Mouse (Mus musculus) intestine, embryonic 15.5 days (tissue): ENCODE data around the gene Lmbr1l. TPM values are rescaled to one million over a fixed set of nuclear protein-coding genes. Genes with fewer than 3 reads are reported as not detected.

Experiments
- ATAC-seq: fragments of 200-750 bp; cut with Nextera tagmentation; 2 replicates; pipeline ENCODE4 v1.8.0; 2017; ENCODE audit warnings: moderate TSS enrichment, moderate library complexity
- H3K27ac ChIP-seq: fragments of 300-500 bp; sonication (generic); 2 replicates; pipeline ENCODE4 v1.5.1; 2015; ENCODE audit warnings: mild to moderate bottlenecking, inconsistent platforms
- H3K27me3 ChIP-seq: fragments of 300-500 bp; sonication (generic); replicated peaks from 2 replicates; pipeline ENCODE4 v1.6.1; 2015; ENCODE audit warnings: inconsistent platforms
- H3K36me3 ChIP-seq: fragments of 300-500 bp; sonication (generic); 2 replicates; pipeline ENCODE4 v1.6.1; 2015; ENCODE audit warnings: inconsistent platforms
- H3K4me1 ChIP-seq: fragments of 300-500 bp; sonication (generic); replicated peaks from 2 replicates; pipeline ENCODE4 v1.6.1; 2015; ENCODE audit warnings: inconsistent platforms
- H3K4me2 ChIP-seq: fragments of 300-500 bp; sonication (generic); replicated peaks from 2 replicates; pipeline ENCODE4 v1.6.1; 2015; ENCODE audit warnings: mild to moderate bottlenecking, inconsistent platforms
- H3K4me3 ChIP-seq: fragments of 300-500 bp; sonication (generic); replicated peaks from 2 replicates; pipeline ENCODE4 v1.5.1; 2015; ENCODE audit warnings: inconsistent platforms
- H3K9ac ChIP-seq: fragments of 300-500 bp; sonication (generic); 2 replicates; pipeline ENCODE4 v1.6.1; 2015; ENCODE audit warnings: inconsistent platforms
- H3K9me3 ChIP-seq: fragments of 300-500 bp; sonication (generic); 2 replicates; pipeline ENCODE4 v1.6.1; 2016; ENCODE audit warnings: inconsistent platforms
- WGBS: fragments of 180-500 bp; shearing (Covaris S2); methylation state at CpG from one replicate; pipeline ENCODE4 v1.1.7; 2015; 5-methylcytosine and 5-hydroxymethylcytosine counted together
- polyA plus RNA-seq: library from polyadenylated mRNA; unstranded; fragments of >200 nt; fragmentation: Nextera tagmentation; extraction: Ambion mirVana; gene quantifications from 2 replicates; pipeline ENCODE4 v1.2.1, GENCODE M21; 2015

The Lmbr1l gene
- polyA plus RNA-seq, 1 experiment from 2014 or later: 18.6 TPM

- peak overlapping the region; percentile 98 for H3K4me3 ChIP-seq
- H3K4me1 ChIP-seq: peaks cover 28% of the 10 kb centered on the region
- 0 out of 2 replicates have a peak, but pooled peaks have one; percentile 7 for ATAC-seq
- H3K4me2 ChIP-seq: peak overlapping the region; percentile 88
- H3K9ac ChIP-seq: peak overlapping the region; percentile 100
- H3K27ac ChIP-seq: peak overlapping the region; percentile 99
- H3K9me3 ChIP-seq: no peaks in the 10 kb centered on the region
- 0% methylated on average over 16 of the region's 16 CpGs for WGBS
- H3K36me3 ChIP-seq: peaks cover 12% of the 10 kb centered on the region
- H3K27me3 ChIP-seq: no peaks in the 10 kb centered on the region
These were observed 47.6 kb downstream of the Lmbr1l start for GRCm38 (mm10) chr15:98870179-98871069.

DNA sequence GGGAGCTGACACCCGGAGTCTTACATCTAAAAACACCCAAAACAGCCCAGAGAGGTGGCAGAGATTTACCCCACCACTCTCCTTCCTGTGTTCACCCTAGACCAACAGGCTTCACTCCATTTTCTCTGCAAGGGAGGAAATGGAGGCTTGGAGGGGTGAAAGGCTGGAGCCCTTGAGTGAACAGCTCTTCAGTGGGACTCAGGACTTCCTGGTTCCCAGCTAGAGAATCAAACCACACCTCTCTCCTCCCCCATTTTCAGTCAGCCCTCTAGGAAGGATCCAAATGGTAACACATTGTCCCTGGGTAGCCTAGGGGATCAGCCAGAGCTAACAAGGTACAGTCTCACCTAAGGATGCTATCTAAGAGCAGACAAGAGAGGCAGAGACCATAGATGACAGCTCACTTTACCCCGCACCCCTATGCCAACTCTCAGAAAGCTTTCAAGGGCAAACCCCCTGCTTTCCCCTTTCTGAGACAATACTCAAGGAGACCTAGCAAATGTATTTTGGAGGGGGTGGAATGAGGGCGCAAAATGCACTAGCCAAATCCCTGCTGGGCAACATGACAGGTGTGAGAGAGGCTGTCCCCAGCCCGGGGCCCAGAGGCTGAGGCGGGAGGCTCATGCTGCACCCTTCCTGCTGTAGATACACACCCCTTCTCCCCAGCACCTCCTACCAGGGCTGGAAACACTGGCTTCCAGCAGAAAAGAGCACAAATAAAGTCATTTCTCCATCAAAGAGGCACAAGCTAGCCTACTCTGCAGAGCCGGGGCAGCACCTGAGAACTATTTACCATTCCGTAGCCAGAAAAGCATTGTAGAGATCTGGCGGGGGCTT is 48.5 kb downstream of the Lmbr1l start:
- Histone ChIP-seq H3K27me3 (no peaks in the 10 kb centered on the region), H3K27ac (0 out of 2 replicates have a peak overlapping the region, but pooled peaks have one; percentile 18)
- 7% methylated on average over 8 of the region's 8 CpGs for WGBS

GRCm38 (mm10) chr15:98868346-98869063 is 49.5 kb downstream of the Lmbr1l start:
- Histone ChIP-seq H3K4me2 (peak overlapping the region; percentile 88), H3K4me3 (peak overlapping the region; percentile 98), H3K27me3 (no peaks in the 10 kb centered on the region), H3K9me3 (no peaks in the 10 kb centered on the region), H3K4me1 (peaks cover 28% of the 10 kb centered on the region), H3K9ac (peak overlapping the region; percentile 100), H3K36me3 (peaks cover 31% of the 10 kb centered on the region), H3K27ac (peak overlapping the region; percentile 36; the same call in 1 of the 2 replicates)
- WGBS: 31% methylated on average over 11 of the region's 11 CpGs
- ATAC-seq: no peak

More for the DNA sequence above, 48.5 kb downstream of the Lmbr1l start:
- Histone ChIP-seq H3K4me2 (peak overlapping the region; percentile 88), H3K9ac (peak overlapping the region; percentile 100), H3K9me3 (no peaks in the 10 kb centered on the region), H3K4me1 (peaks cover 28% of the 10 kb centered on the region), H3K36me3 (peaks cover 20% of the 10 kb centered on the region), H3K4me3 (peak overlapping the region; percentile 98)
- ATAC-seq: peak; percentile 43; the same call in 1 of the 2 replicates

DNA sequence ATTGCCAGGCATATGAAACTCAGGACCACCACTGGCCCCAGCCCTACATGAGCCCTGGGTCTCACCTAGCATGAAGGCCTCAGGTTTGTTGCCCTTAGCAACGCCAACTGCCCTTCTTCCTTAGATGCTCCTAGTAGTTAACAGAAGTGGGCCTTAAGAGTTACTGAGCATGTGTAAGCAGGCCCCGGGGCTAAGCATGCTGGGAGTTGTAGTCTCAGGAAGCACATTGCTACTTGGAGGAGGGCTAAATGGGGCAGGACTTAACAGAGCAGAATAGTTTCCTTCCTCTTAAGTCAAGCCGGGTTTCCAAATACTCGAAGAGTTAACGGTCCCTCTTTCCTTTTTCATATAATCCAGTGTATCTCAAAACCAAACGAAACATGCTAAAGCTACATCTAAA is 50.7 kb downstream of the Lmbr1l start:
- WGBS: 47% methylated on average over 6 of the region's 6 CpGs
- H3K4me3 ChIP-seq: 0 out of 2 replicates have a peak overlapping the region, but pooled peaks have one; percentile 2
- peaks cover 28% of the 10 kb centered on the region for H3K4me1 ChIP-seq
- no peaks in the 10 kb centered on the region for H3K9me3 ChIP-seq
- H3K9ac ChIP-seq: no peak overlapping the region
- ATAC-seq: no peak
- H3K36me3 ChIP-seq: peaks cover 43% of the 10 kb centered on the region
- H3K4me2 ChIP-seq: peak overlapping the region; percentile 88
- no peaks in the 10 kb centered on the region for H3K27me3 ChIP-seq
- H3K27ac ChIP-seq: no peak overlapping the region

- no peak overlapping the region for H3K9ac ChIP-seq
- peaks cover 51% of the 10 kb centered on the region for H3K36me3 ChIP-seq
- WGBS: 85% methylated on average over 5 of the region's 5 CpGs
- H3K4me2 ChIP-seq: no peak overlapping the region
- H3K4me1 ChIP-seq: peaks cover 28% of the 10 kb centered on the region
- no peaks in the 10 kb centered on the region for H3K9me3 ChIP-seq
- no peak overlapping the region for H3K27ac ChIP-seq
- no peak overlapping the region for H3K4me3 ChIP-seq
- no peaks in the 10 kb centered on the region for H3K27me3 ChIP-seq
- ATAC-seq: no peak
These were observed 51.5 kb downstream of the Lmbr1l start for GRCm38 (mm10) chr15:98866501-98866900.

- Histone ChIP-seq H3K27ac (no peak overlapping the region), H3K27me3 (no peaks in the 10 kb centered on the region), H3K9ac (no peak overlapping the region), H3K36me3 (peaks cover 58% of the 10 kb centered on the region), H3K9me3 (no peaks in the 10 kb centered on the region), H3K4me2 (no peak overlapping the region), H3K4me1 (peaks cover 28% of the 10 kb centered on the region), H3K4me3 (no peak overlapping the region)
- no peak for ATAC-seq
- WGBS: 95% methylated on average over 8 of the region's 8 CpGs
These were observed 52.3 kb downstream of the Lmbr1l start for GRCm38 (mm10) chr15:98865771-98866170.

GRCm38 (mm10) chr15:98864951-98865350 is 53.1 kb downstream of the Lmbr1l start:
- H3K9me3 ChIP-seq: no peaks in the 10 kb centered on the region
- H3K27ac ChIP-seq: no peak overlapping the region
- H3K4me2 ChIP-seq: no peak overlapping the region
- H3K4me3 ChIP-seq: no peak overlapping the region
- 97% methylated on average over 6 of the region's 6 CpGs for WGBS
- H3K4me1 ChIP-seq: peaks cover 26% of the 10 kb centered on the region
- H3K36me3 ChIP-seq: peaks cover 66% of the 10 kb centered on the region
- no peak overlapping the region for H3K9ac ChIP-seq
- no peaks in the 10 kb centered on the region for H3K27me3 ChIP-seq
- ATAC-seq: no peak

DNA sequence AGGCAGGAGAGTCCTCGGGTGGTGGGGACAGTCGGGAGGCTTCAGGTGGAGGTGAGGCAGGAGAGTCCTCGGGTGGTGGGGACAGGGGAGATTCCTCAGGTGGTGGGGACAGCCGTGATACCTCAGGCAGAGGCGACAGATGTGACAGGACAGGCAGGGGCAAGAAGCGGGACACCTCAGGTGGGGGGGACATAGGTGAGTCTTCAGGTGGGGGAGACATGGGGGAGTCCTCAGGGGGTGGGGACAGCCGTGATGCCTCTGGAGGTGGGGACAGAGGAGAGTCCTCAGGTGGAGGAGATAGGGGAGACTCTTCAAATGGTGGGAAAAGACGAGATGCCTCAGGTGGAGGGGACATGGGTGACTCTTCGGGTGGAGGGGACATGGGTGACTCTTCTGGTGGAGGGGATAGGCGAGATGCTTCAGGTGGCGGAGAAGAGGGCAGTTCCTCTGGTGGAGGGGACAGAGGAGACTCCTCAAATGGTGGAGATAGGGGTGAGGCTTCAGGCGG is 54.5 kb downstream of the Lmbr1l start:
- Histone ChIP-seq H3K27me3 (no peaks in the 10 kb centered on the region), H3K36me3 (peaks cover 78% of the 10 kb centered on the region), H3K9ac (no peak overlapping the region), H3K4me2 (no peak overlapping the region), H3K4me3 (no peak overlapping the region), H3K9me3 (no peaks in the 10 kb centered on the region), H3K4me1 (peaks cover 12% of the 10 kb centered on the region), H3K27ac (no peak overlapping the region)
- WGBS: 88% methylated on average over 12 of the region's 12 CpGs
- no peak for ATAC-seq

DNA sequence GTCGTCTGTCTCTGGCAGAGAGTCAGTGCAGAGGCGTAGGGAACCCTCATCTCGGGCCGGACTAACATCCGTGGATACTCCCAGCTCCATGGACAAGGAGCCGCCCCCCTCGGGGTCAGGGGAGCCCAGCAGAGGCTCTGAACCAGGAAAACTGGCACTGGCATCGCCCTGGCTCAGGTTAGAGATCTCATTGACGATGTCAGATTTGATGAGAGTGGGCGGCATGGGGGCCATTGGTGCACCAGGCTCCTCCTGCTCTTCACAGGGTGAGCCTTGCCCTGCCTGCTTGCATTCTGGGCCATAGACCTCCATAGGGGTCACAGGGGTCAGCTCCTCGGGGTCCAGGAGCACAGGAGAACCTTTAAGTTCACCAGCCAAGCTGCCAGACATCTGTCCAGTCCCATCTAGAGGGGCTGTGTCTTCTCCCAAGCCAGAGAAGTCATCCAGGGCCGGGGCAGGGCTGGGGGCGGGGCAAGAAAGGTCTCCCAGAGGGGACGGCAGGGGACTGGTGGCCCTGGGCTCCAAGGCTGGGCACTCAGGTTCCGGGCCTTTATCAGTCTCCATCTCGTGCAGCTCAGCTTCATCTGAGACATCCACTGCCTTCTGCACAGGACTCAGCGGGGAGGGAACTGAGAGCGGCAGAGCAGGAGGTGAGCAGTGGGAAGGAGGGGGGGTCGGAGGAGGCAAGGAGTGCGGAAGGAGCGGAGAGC is 56.2 kb downstream of the Lmbr1l start:
- H3K9ac ChIP-seq: no peak overlapping the region
- WGBS: 84% methylated on average over 21 of the region's 21 CpGs

GRCm38 (mm10) chr15:98860921-98861320 is 57.1 kb downstream of the Lmbr1l start:
- Histone ChIP-seq H3K4me1 (no peaks in the 10 kb centered on the region), H3K27me3 (no peaks in the 10 kb centered on the region), H3K27ac (no peak overlapping the region), H3K36me3 (peaks cover 92% of the 10 kb centered on the region), H3K4me3 (no peak overlapping the region), H3K4me2 (no peak overlapping the region), H3K9me3 (no peaks in the 10 kb centered on the region), H3K9ac (no peak overlapping the region)
- ATAC-seq: no peak
- WGBS: 94% methylated on average over 18 of the region's 18 CpGs

More for the DNA sequence above, 56.2 kb downstream of the Lmbr1l start:
- Histone ChIP-seq H3K9me3 (no peaks in the 10 kb centered on the region), H3K27me3 (no peaks in the 10 kb centered on the region), H3K36me3 (peaks cover 93% of the 10 kb centered on the region), H3K4me2 (no peak overlapping the region), H3K4me1 (no peaks in the 10 kb centered on the region), H3K27ac (no peak overlapping the region), H3K4me3 (no peak overlapping the region)
- no peak for ATAC-seq

GRCm38 (mm10) chr15:98859319-98860043 is 58.5 kb downstream of the Lmbr1l start:
- WGBS: 76% methylated on average over 9 of the region's 9 CpGs
- Histone ChIP-seq H3K27ac (no peak overlapping the region), H3K9ac (no peak overlapping the region), H3K9me3 (no peaks in the 10 kb centered on the region), H3K27me3 (no peaks in the 10 kb centered on the region), H3K4me1 (no peaks in the 10 kb centered on the region), H3K36me3 (peaks cover 93% of the 10 kb centered on the region), H3K4me2 (no peak overlapping the region), H3K4me3 (no peak overlapping the region)
- ATAC-seq: no peak
